Mouse (Mus musculus) embryonic facial prominence, embryonic 14.5 days (tissue): Measurements from ENCODE around the gene Negr1. TPM values are rescaled to one million over a fixed set of nuclear protein-coding genes. Genes with fewer than 3 reads are reported as not detected.

Experiments
- ATAC-seq: fragments of 200-750 bp; cut with Nextera tagmentation; 2 replicates; pipeline ENCODE4 v1.8.0; 2017; ENCODE audit warnings: low read depth, moderate number of reproducible peaks, moderate TSS enrichment
- DNase-seq: peaks from one replicate; pipeline ENCODE4 v3.0.0-alpha.2; 2015; ENCODE audit warnings: low spot score
- H3K27ac ChIP-seq: fragments of 300-500 bp; sonication (generic); replicated peaks from 2 replicates; pipeline ENCODE4 v1.5.1; 2014; ENCODE audit warnings: low read depth, mild to moderate bottlenecking, low read length, moderate library complexity
- H3K27me3 ChIP-seq: fragments of 300-500 bp; sonication (generic); replicated peaks from 2 replicates; pipeline ENCODE4 v1.6.1; 2014; ENCODE audit warnings: low read length; ENCODE audit not compliant: control insufficient read depth, insufficient read depth
- H3K36me3 ChIP-seq: fragments of 300-500 bp; sonication (generic); 2 replicates; pipeline ENCODE4 v1.6.1; 2014; ENCODE audit warnings: low read length, mixed read lengths; ENCODE audit not compliant: control insufficient read depth, insufficient read depth
- H3K4me1 ChIP-seq: fragments of 300-500 bp; sonication (generic); 2 replicates; pipeline ENCODE4 v1.6.1; 2014; ENCODE audit warnings: antibody characterized with exemption, low read length; ENCODE audit not compliant: control insufficient read depth, insufficient read depth
- H3K4me2 ChIP-seq: fragments of 300-500 bp; sonication (generic); 2 replicates; pipeline ENCODE4 v1.6.1; 2014; ENCODE audit warnings: low read depth, mild to moderate bottlenecking, low read length, moderate library complexity, mixed read lengths
- H3K4me3 ChIP-seq: fragments of 300-500 bp; sonication (generic); 2 replicates; pipeline ENCODE4 v1.5.1; 2014; ENCODE audit warnings: low read depth, mild to moderate bottlenecking, low read length
- H3K9ac ChIP-seq: fragments of 300-500 bp; sonication (generic); 2 replicates; pipeline ENCODE4 v1.6.1; 2014; ENCODE audit warnings: low read depth, mild to moderate bottlenecking, low read length, moderate library complexity, mixed read lengths
- H3K9me3 ChIP-seq: fragments of 300-500 bp; sonication (generic); 2 replicates; pipeline ENCODE4 v1.6.1; 2016; ENCODE audit warnings: low read length; ENCODE audit not compliant: control insufficient read depth
- WGBS: fragments of 180-500 bp; shearing (Covaris S2); extraction: QIAGEN DNeasy Blood & Tissue Kit; methylation state at CpG from one replicate; pipeline ENCODE4 v1.1.7; 2014; 5-methylcytosine and 5-hydroxymethylcytosine counted together
- polyA plus RNA-seq: library from polyadenylated mRNA; unstranded; fragments of >200 nt; fragmentation: Nextera tagmentation; extraction: Ambion mirVana; gene quantifications from 2 replicates; pipeline ENCODE4 v1.2.1, GENCODE M21; 2014

Gene Negr1
- polyA plus RNA-seq, 1 experiment from 2014 or later = 7.6 TPM

DNA sequence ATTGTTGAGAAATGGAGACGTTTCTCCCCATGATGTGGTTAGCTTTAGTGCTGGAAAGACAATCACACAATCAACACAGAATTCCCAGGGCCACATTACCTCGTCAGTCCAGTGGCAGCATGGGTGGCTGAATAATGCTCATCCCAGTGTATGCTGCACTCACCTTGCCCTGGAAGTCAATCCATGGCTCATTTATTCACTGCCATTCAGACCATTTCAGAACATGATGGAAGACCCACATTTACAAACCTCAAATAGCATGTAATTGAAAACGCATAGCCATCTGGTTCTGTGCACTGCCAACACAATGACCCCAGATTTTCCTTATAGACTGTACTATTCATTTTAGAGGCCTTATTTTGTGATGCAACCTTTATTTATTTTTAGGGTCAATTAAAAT, 203.4 kb downstream of the Negr1 start:
- no peak overlapping the region for H3K4me2 ChIP-seq
- no peak overlapping the region for H3K4me3 ChIP-seq
- no peak overlapping the region for H3K27ac ChIP-seq
- H3K9ac ChIP-seq = no peak overlapping the region
- H3K36me3 ChIP-seq = no peaks in the 10 kb centered on the region
- WGBS = 64% methylated on average over 3 of the region's 3 CpGs
- H3K9me3 ChIP-seq = no peaks in the 10 kb centered on the region
- peaks cover 5% of the 10 kb centered on the region; the same call in 1 of the 2 replicates for H3K4me1 ChIP-seq
- ATAC-seq (no peak), DNase-seq (no peak)
- no peaks in the 10 kb centered on the region for H3K27me3 ChIP-seq

GRCm38 (mm10) chr3:156766171-156766845, 204.7 kb downstream of the Negr1 start:
- Histone ChIP-seq H3K4me1 (peaks cover 5% of the 10 kb centered on the region; the same call in 1 of the 2 replicates), H3K27ac (no peak overlapping the region), H3K4me2 (no peak overlapping the region), H3K27me3 (no peaks in the 10 kb centered on the region), H3K9me3 (no peaks in the 10 kb centered on the region), H3K36me3 (no peaks in the 10 kb centered on the region), H3K9ac (no peak overlapping the region), H3K4me3 (no peak overlapping the region)
- ATAC-seq (no peak), DNase-seq (peak; percentile 32)
- WGBS = 45% methylated on average over 2 of the region's 2 CpGs

- ATAC-seq (0 out of 2 replicates have a peak, but pooled peaks have one; percentile 50), DNase-seq (no peak)
- H3K9ac ChIP-seq = no peak overlapping the region
- 78% methylated on average over 2 of the region's 2 CpGs for WGBS
- H3K36me3 ChIP-seq = no peaks in the 10 kb centered on the region
- H3K4me3 ChIP-seq = no peak overlapping the region
- no peaks in the 10 kb centered on the region for H3K4me1 ChIP-seq
- H3K27me3 ChIP-seq = no peaks in the 10 kb centered on the region
- no peak overlapping the region for H3K27ac ChIP-seq
- no peaks in the 10 kb centered on the region for H3K9me3 ChIP-seq
- H3K4me2 ChIP-seq = no peak overlapping the region
Measured at GRCm38 (mm10) chr3:156771626-156772025, 210.0 kb downstream of the Negr1 start.

DNA sequence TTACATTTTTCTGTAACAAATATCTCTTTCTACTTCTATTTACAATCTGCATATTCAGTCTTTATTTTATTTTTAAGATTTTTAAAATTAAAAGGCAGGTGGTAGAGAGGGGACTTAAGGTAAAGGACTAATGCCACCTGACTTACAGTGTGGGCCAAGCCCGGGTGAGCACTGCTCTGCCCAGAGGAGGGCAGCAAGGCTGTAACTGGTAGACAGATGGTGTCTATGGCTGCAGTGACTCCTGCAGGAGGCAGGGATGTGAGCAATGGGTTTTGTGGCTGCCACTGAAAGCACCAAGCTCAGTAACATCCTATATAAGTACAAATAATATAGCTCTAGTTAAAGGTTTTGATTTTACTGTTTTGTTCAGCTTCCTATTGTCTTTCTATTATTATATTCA, 210.5 kb downstream of the Negr1 start:
- Histone ChIP-seq H3K27me3 (no peaks in the 10 kb centered on the region), H3K9ac (no peak overlapping the region), H3K27ac (no peak overlapping the region), H3K4me2 (no peak overlapping the region), H3K4me1 (no peaks in the 10 kb centered on the region), H3K9me3 (no peaks in the 10 kb centered on the region), H3K4me3 (no peak overlapping the region), H3K36me3 (no peaks in the 10 kb centered on the region)
- WGBS = 50% methylated on average over 1 of the region's 1 CpGs
- ATAC-seq = peak; percentile 71; the same call in 1 of the 2 replicates
- no peak for DNase-seq

DNA sequence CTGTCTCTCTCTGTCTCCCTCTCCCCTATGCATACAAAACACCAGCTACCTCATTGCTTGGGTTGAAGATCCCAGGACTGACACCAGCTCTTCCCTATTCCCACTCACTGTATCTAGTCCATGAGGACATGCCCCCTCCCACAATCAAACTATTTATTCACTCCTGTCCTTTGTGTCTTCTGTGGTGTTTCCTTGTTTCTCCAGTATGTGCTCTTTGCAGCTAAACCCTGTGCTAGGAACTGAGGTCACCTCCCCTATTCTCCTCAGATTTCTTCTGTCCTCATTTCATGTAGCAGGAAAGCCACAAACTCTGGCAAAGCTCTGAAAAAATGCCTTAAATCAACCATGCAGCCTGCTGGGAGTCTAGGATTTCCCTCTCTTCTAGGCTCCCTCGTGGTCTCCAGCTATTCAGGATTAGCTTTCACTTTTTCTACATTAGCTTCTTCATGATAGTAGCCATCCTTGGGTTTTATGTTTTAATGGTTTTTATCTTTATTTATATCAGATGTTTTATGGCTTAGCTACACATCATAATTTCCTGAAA, 222.8 kb downstream of the Negr1 start:
- Histone ChIP-seq H3K9me3 (no peaks in the 10 kb centered on the region), H3K4me2 (no peak overlapping the region), H3K36me3 (no peaks in the 10 kb centered on the region), H3K27me3 (no peaks in the 10 kb centered on the region), H3K27ac (no peak overlapping the region), H3K9ac (no peak overlapping the region), H3K4me1 (0 out of 2 replicates have a peak, but pooled peaks cover 3% of the 10 kb centered on the region), H3K4me3 (no peak overlapping the region)
- WGBS = 19% methylated on average over 1 of the region's 1 CpGs
- peak; percentile 60 for ATAC-seq
- peak; percentile 75 for DNase-seq

- ATAC-seq = no peak
- Histone ChIP-seq H3K27ac (no peak overlapping the region), H3K9me3 (no peaks in the 10 kb centered on the region), H3K4me2 (no peak overlapping the region), H3K4me3 (no peak overlapping the region), H3K4me1 (0 out of 2 replicates have a peak, but pooled peaks cover 3% of the 10 kb centered on the region), H3K9ac (no peak overlapping the region), H3K27me3 (no peaks in the 10 kb centered on the region), H3K36me3 (no peaks in the 10 kb centered on the region)
- no peak for DNase-seq
- WGBS = 68% methylated on average over 1 of the region's 1 CpGs
Measured at GRCm38 (mm10) chr3:156786355-156786754, 224.8 kb downstream of the Negr1 start.

DNA sequence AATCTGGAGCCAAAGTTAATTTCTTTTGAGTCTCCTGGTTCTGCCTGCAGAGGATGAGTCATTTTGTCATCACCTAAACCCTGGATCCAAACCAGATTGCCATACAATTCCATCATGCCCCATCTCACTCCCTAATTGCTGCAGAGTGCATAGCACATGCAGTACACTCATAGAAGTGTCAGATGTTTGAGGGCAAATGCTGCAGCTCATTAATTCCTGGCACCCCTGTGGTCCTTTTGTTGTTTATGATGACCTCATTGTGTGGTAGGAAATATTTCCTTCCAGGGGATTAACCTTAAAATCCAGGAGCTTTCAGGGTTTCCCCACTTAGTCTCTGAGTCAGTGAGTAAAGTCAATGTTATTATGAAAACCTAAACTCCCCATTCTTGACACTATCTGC, 229.6 kb downstream of the Negr1 start:
- Histone ChIP-seq H3K27ac (no peak overlapping the region), H3K36me3 (no peaks in the 10 kb centered on the region), H3K4me2 (no peak overlapping the region), H3K9ac (no peak overlapping the region), H3K4me3 (no peak overlapping the region), H3K9me3 (no peaks in the 10 kb centered on the region), H3K4me1 (no peaks in the 10 kb centered on the region), H3K27me3 (no peaks in the 10 kb centered on the region)
- peak; percentile 34 for DNase-seq
- ATAC-seq = peak; percentile 70; the same call in 1 of the 2 replicates

GRCm38 (mm10) chr3:156792743-156793142, 231.1 kb downstream of the Negr1 start:
- no peaks in the 10 kb centered on the region for H3K27me3 ChIP-seq
- 81% methylated on average over 7 of the region's 7 CpGs for WGBS

DNA sequence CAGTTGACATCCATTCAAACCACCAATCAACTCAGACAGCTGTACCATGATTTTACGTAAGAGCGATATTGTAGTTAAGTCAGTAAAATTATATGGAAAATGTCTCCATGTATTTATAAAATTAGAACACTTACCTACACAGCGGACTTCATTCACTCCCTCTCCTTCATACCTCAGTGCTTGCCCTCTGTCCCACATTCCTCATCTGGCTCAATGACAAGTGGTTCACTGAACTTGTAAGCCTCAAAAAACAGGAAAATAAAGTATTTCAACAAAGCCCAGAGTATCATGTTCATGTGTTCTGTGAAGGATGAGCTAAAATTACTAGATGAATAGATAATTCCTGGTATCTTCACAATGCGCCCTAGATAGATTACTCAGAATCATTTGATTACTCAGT, 232.5 kb downstream of the Negr1 start:
- no peak overlapping the region for H3K4me3 ChIP-seq
- 84% methylated on average over 4 of the region's 4 CpGs for WGBS
- no peaks in the 10 kb centered on the region for H3K36me3 ChIP-seq
- no peak overlapping the region for H3K27ac ChIP-seq
- H3K9me3 ChIP-seq = no peaks in the 10 kb centered on the region
- ATAC-seq (no peak), DNase-seq (no peak)
- no peaks in the 10 kb centered on the region for H3K4me1 ChIP-seq
- H3K4me2 ChIP-seq = no peak overlapping the region
- H3K9ac ChIP-seq = no peak overlapping the region
- no peaks in the 10 kb centered on the region for H3K27me3 ChIP-seq

More at GRCm38 (mm10) chr3:156792743-156793142, 231.1 kb downstream of the Negr1 start:
- Histone ChIP-seq H3K4me1 (no peaks in the 10 kb centered on the region), H3K36me3 (no peaks in the 10 kb centered on the region), H3K9me3 (no peaks in the 10 kb centered on the region), H3K4me3 (no peak overlapping the region), H3K9ac (no peak overlapping the region), H3K27ac (no peak overlapping the region), H3K4me2 (no peak overlapping the region)
- ATAC-seq (no peak), DNase-seq (no peak)
